8 mouse cellular contexts compared by ENCODE assay signal in genomic region chr16:49887811-49888564, GRCm38 (mm10).
DNase-seq lines count a peak whose midpoint lies in the region; ATAC-seq lines count a peak whose summit lies in the region.

No protein-coding gene starts in this region.

- no peaks in the 10 kb centered on the region for H3K27me3 ChIP-seq in liver, embryonic 16.5 days (ENCODE audit: control insufficient read depth, insufficient read depth, low read depth, low read length)
- no peaks in the 10 kb centered on the region for H3K27me3 ChIP-seq in splenic B cell, adult 2 months (ENCODE audit: control insufficient read depth, insufficient read depth, low read length, poor library complexity, severe bottlenecking)
- no peaks in the 10 kb centered on the region for H3K27me3 ChIP-seq in midbrain, embryonic 10.5 days (ENCODE audit: low read depth, poor library complexity, severe bottlenecking)
- no peaks in the 10 kb centered on the region for H3K27me3 ChIP-seq in midbrain, embryonic 13.5 days

- peak; percentile 22; the same call in 1 of the 2 replicates for ATAC-seq in liver, embryonic 16.5 days (ENCODE audit: low read depth)
- no peak for ATAC-seq in midbrain, embryonic 13.5 days

- no peak overlapping the region for H3K4me2 ChIP-seq in liver, embryonic 16.5 days (ENCODE audit: low read depth, low read length)
- H3K4me2 ChIP-seq in midbrain, embryonic 13.5 days (replicated peaks) = no peak overlapping the region

- no peaks in the 10 kb centered on the region for H3K9me3 ChIP-seq in liver, embryonic 16.5 days (replicated peaks; ENCODE audit: control insufficient read depth, low read length)
- peaks cover 7% of the 10 kb centered on the region; the same call in 1 of the 2 replicates for H3K9me3 ChIP-seq in midbrain, embryonic 10.5 days (replicated peaks)
- H3K9me3 ChIP-seq in midbrain, embryonic 13.5 days = no peaks in the 10 kb centered on the region

- peaks cover 88% of the 10 kb centered on the region for H3K36me3 ChIP-seq in liver, embryonic 16.5 days (ENCODE audit: control insufficient read depth, insufficient read depth)
- H3K36me3 ChIP-seq in splenic B cell, adult 2 months (ENCODE audit: control insufficient read depth, insufficient read depth, low read length, poor library complexity, severe bottlenecking) = peaks cover 12% of the 10 kb centered on the region; the same call in 1 of the 2 replicates
- H3K36me3 ChIP-seq in midbrain, embryonic 10.5 days = peaks cover 14% of the 10 kb centered on the region
- H3K36me3 ChIP-seq in midbrain, embryonic 13.5 days = peaks cover 8% of the 10 kb centered on the region; the same call in 1 of the 2 replicates

- 39% methylated on average over 9 of the region's 9 CpGs for WGBS in liver, embryonic 16.5 days (ENCODE audit: insufficient replicate concordance)
- 85% methylated on average over 9 of the region's 9 CpGs for WGBS in midbrain, embryonic 10.5 days
- 83% methylated on average over 9 of the region's 9 CpGs for WGBS in midbrain, embryonic 13.5 days

- intact Hi-C loops in left cerebral cortex, postnatal 36 days (cut with DNase I) = no loop called here

- DNase-seq in spleen, postnatal 36 days (ENCODE audit: low spot score in 2 of 2) = peak; percentile 38 to 48
- no peak for DNase-seq in spleen, postnatal 14 days (ENCODE audit: low spot score in 2 of 2)
- peak; percentile 22 for DNase-seq in c-Kit-positive CD71-negative TER-119-negative erythroid progenitor cells, embryonic 14.5 days (ENCODE audit: low read depth)
- DNase-seq in splenic B cell, adult 2 months (ENCODE audit: low read depth, low spot score) = peak; percentile 40
- no peak for DNase-seq in left cerebral cortex, postnatal 36 days (ENCODE audit: low spot score in 2 of 2)
- no peak for DNase-seq in midbrain, embryonic 10.5 days (ENCODE audit: low spot score)

- H3K4me3 ChIP-seq in liver, embryonic 16.5 days (ENCODE audit: low read depth, low read length) = no peak overlapping the region
- no peak overlapping the region for H3K4me3 ChIP-seq in midbrain, embryonic 10.5 days
- no peak overlapping the region for H3K4me3 ChIP-seq in midbrain, embryonic 13.5 days (replicated peaks)

- H3K27ac ChIP-seq in liver, embryonic 16.5 days (ENCODE audit: low read length) = no peak overlapping the region
- H3K27ac ChIP-seq in midbrain, embryonic 10.5 days (replicated peaks) = no peak overlapping the region
- no peak overlapping the region for H3K27ac ChIP-seq in midbrain, embryonic 13.5 days

- H3K9ac ChIP-seq in liver, embryonic 16.5 days (ENCODE audit: low read depth, low read length) = no peak overlapping the region
- no peak overlapping the region for H3K9ac ChIP-seq in midbrain, embryonic 13.5 days (replicated peaks)

- peaks cover 14% of the 10 kb centered on the region for H3K4me1 ChIP-seq in liver, embryonic 16.5 days (ENCODE audit: control insufficient read depth, low read depth, low read length)
- no peaks in the 10 kb centered on the region for H3K4me1 ChIP-seq in midbrain, embryonic 10.5 days
- no peaks in the 10 kb centered on the region for H3K4me1 ChIP-seq in midbrain, embryonic 13.5 days (replicated peaks)

Comparison
In these comparisons a context has a peak if more than half of its experiments do, and no peak if none do; other contexts are left out.
1. DNase-seq: peak in spleen, postnatal 36 days (2 of 2), c-Kit-positive CD71-negative TER-119-negative erythroid progenitor cells, embryonic 14.5 days (single experiment) and splenic B cell, adult 2 months (single experiment); none in spleen, postnatal 14 days (0 of 2), left cerebral cortex, postnatal 36 days (0 of 2) and midbrain, embryonic 10.5 days (single experiment).